Mouse (Mus musculus) urinary bladder, postnatal 14 days (tissue): Measurements from ENCODE around the gene Als2cl.

Source experiments
- DNase-seq: peaks from one replicate; pipeline ENCODE4 v3.0.0; 2021; ENCODE audit warnings: low spot score

Gene Als2cl

DNA sequence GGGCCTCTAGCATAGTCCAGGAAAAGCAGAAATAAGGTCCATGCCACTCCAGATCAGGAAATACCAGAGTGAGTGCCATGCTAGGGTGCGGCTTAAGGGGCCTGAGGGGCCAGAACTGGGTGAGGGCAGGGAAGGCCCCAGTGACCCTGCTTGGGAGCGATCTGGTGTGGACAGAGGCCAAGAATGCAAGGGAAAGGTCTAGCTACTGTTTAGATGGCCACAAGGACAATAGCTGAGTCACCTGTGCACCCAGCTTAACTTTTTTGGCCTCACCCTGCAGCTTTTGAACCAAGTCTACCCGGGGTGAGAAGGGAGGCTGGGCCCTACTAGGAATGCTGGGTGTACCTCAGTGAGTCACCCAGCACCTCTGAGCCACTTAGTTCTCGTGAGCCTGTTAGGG is 1.1 kb downstream of the Als2cl start:
- peak; percentile 72 for DNase-seq

DNA sequence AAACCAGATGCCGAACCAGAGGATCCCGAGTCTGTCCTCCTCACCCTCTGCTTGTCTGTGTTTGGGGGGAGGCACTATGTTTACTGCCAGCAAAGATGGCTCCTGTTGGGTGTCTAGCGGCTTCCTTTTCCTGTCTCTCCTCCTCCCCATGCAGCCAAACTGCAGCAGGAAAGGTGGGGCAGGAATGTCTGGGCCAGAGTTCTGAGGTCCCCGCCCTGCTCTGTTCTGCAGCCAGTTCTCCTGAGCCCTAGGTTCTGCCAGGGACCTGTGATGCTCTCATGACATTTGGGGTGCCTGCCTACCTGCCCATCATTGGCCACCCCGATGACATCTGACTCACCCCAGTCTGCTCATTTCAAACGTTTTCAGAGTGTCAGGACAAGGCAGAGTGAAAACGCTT is 2.3 kb downstream of the Als2cl start:
- DNase-seq, result peak; percentile 52

- DNase-seq, result no peak
Observed at GRCm38 (mm10) chr9:110887388-110888303, 8.0 kb downstream of the Als2cl start.

GRCm38 (mm10) chr9:110888935-110889334 is 9.3 kb downstream of the Als2cl start:
- no peak for DNase-seq

DNA sequence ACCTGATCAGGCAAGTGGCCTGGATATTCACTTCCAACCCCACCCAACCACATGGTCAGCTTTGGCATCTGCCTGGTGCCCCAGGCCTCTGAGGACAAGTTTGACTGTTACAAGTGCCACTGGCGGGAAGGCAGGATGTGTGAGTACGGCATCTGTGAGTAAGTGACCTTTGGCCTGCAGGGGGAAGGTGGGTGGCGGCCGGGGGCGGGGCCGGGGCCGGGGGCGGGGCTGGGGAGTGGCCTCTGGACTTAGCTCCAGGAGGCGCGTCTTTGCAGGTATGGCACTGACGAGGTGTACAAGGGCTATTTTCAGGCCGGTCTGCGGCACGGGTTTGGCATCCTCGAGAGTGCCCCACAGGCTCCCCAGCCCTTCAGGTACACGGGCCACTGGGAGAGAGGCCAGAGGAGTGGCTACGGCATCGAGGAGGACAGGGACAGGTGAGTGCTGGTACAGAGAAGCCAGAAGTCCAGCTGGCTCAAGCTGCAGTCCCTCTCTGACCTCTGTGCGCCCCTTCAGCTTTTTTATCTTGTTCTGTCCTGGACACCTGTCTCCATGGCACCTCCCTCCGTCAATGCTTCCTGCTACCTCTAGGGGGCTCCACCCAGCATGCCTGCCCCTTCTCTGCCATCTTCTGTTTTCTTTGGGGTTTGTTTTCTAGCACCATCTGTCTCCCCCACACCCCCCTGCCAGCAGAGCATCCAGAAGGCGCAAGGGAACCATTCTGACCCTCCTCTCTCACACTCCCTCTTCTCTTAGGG is 10.5 kb downstream of the Als2cl start:
- no peak for DNase-seq

DNA sequence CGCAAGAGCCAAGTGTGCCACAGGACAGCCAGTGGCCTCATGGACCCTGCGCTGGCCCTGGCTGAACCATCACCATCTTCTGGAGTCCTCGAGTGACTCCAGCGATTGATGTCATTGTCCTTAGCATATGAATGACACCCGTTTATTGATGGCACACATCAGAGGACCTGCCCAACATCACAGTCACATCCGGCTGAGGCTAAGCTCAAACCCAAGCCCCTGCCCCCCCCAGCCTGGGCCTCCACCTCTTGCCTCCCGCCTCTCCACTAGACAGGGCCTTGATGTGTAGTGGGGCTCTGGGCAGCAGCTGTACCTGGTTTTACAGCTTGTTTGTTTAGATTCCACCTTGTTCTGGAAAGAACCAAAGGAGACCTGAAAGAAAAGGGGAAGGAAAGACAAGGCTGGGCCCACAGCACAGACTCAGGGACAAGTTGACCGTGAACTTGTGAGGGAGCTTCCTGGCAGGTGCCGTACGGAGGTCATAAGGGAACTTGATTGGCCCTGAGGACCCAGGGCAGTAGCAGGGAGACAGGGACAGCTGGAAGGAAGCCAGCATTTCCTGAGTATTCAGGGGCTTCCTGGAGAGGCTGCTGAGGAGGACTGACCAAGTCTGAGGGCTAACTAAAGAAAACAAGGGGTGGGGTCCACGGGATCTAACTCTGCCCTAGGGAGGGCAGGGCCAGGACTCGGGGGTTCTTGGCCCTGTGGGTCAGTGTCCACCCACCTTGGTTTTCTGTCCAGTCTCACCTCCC is 11.6 kb downstream of the Als2cl start:
- DNase-seq, result no peak

DNA sequence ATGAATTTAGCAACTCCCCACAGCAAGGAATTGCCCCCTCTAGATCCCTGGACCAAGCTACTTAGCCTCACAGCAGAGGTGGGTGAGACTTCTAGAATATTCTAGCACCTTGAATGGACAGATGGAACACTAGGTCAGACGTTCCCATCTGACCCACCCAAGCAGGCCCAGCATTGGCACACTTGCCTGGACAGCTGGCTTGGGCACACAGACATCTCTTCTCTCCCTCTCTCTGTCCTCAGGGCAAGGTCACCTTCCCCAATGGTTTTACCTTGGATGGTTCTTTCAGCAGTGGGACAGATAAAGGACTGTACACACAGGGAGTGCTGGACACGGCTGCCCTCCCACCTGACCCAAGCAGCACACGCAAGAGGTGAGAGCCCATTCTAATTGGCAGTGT is 12.9 kb downstream of the Als2cl start:
- no peak for DNase-seq

DNA sequence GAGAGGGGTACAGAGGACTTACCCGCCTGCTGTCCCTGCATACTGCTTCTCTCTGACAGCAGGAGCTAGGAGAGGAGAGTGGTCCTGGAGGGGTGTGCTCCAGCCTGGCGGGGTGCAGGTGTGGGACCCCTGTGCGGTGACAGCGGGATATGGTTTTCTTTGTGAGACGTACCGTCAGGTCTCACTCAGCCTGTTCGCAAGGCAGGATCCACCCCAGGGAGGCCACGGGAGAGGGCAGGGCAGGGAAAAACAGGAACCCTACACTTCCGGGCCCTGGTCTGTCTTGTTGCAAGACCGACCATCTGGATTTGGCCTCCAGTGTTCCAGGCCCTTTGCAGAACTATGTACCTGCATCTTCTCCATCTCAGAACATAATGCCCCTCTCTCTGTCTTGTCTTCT is 13.8 kb downstream of the Als2cl start:
- DNase-seq, result no peak

DNA sequence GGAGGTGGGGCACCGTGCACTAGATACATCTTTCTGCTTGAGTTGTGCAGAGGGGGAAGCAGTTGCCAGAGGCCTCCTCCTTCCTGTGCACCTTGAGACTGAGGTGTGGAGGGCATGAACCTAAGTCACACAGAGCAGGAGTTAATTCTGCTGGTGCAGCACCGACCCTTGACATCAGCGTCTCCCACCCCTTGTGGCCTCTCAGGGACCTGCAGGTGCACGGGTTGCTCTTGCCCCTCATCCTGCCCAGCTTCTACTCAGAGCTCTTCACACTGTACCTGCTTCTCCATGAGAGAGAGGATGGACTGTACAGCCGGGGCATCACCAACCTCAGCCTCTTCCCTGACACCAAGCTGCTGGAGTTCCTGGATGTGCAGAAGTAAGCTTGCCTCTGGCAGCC is 15.8 kb downstream of the Als2cl start:
- DNase-seq, result no peak

DNA sequence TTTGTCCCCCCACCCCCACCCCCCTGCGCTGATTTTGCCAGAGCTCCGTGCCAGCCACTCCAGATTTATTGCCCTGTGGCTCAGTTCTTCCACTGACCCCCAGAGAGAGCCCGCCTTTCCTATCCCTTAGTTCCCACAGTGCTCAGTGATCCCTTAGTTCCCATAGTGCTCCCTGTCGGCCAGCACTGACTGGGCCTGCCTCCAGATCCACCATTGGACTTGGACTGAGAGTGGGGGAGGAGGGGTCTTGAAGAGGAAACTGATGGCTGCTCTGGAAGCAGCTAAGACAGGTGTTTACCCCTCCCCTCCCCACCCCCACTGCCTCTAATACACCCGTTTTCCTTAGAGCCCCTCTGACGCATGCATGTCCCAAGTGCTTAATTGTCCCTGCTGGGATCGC is 16.3 kb downstream of the Als2cl start:
- DNase-seq, result no peak

GRCm38 (mm10) chr9:110896595-110896994 is 16.9 kb downstream of the Als2cl start:
- DNase-seq, result no peak

GRCm38 (mm10) chr9:110899451-110900008 is 19.9 kb downstream of the Als2cl start:
- DNase-seq, result no peak

- no peak for DNase-seq
Observed at GRCm38 (mm10) chr9:110901204-110901603, 21.5 kb downstream of the Als2cl start.

DNA sequence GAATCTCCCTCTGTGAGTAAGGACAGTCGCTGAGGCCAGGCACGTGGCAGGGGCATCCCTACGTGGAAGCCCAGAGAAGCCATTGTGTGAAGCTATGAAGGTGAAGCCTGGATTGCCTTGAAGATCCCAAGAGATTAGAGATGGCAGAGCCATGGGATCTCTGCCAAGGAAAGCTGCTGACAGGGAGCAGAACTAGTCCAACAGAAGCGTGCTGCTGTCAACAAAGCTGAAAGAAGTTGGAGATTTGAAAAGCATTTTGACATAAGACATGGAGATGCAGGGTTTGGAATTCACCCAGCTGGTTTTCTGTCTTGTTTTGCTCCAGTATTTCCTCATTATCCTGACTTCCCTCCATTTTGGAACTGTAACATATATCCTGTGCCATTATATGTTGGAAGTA is 22.6 kb downstream of the Als2cl start:
- DNase-seq, result no peak

- DNase-seq, result no peak
Observed at GRCm38 (mm10) chr9:110907201-110907837, 27.6 kb downstream of the Als2cl start.

- DNase-seq, result no peak
Observed at GRCm38 (mm10) chr9:110907838-110908630, 28.4 kb downstream of the Als2cl start.

DNA sequence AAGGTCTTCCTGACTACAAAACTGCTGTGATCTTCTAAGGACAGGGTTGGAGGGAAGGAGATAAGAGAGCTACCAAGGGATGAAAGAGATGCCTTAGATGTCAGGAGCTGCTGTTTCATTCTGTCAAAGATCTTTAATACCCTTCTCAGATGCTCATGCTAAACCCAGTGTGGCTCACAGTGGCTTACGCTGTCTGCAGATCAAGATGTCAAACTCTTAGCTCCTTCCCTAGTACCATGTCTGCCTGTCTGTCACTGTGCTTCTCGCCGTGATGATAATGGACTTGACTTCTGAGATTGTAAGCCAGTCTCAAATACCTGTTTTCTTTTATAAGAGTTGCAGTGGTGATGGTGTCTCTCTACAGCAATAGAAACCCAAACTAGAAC is 29.0 kb downstream of the Als2cl start:
- no peak for DNase-seq

DNA sequence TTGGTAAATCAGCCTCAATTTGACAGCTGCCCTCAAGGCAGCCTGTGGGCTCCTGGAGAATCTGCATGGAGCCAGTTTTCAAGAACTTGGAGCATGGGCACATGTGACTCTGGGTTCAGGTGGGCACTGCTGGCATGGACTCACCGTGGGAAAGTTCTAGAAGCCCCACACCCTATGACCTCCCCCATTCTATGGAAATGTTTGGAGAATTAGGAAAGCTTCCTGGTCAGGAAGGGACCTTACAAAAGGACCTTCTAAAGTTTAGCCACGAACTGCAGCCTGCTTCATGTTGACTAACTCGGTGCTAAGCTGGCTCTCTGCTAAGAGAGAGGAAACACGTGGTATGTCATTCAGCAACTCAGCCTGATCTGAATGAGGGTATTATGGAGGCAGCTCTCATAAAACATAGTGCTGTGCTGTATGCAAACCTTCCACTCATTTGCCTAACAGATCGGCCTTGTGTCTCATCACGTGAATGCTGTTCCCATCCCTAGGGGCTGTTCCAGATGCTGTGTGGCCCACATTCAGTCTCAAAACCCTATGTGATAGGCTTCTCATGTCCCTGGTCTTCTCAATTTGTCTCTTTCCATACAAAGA is 29.8 kb downstream of the Als2cl start:
- no peak for DNase-seq

DNA sequence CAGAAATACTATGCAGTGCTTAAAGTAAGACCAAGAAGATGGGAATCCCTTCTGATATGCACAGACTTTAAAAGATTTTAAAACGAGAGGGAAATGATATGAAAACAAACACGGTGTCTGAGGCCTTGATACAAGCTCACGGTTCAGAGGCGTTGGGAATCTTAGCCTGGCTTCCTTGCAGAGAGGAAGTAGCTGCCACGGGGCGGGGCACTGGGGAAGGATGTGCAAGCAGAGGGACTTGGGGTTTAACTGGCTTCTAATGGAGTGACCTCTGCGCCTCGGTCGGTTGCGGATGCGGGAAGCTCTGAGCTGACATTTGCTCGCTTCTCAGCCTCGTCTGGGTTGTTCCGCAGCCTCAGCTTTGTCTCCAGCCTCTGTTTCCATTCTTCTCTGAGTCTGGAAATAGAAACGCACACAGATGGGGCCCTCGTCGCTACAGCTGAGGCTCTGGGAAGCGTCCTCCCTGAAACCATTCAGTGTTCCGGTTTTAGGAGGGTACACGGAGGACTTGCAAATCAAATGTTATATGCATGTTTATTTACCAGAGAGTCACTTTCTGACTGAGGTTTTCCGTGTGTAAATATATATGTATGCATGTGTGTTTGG is 35.1 kb downstream of the Als2cl start:
- no peak for DNase-seq

GRCm38 (mm10) chr9:110915466-110915865 is 35.8 kb downstream of the Als2cl start:
- no peak for DNase-seq
